Mouse (Mus musculus): ENCODE results near the gene Daglb. TPM values are rescaled to one million over a fixed set of nuclear protein-coding genes. Genes with fewer than 3 reads are reported as not detected.

Daglb gene
- polyA plus RNA-seq, 1 experiment from 2014 or later: 10.3 TPM

Other genes with a start within 250 kb of the Daglb start
- gene Spdye4a, start 237.7 kb upstream of the Daglb start, polyA plus RNA-seq (2015; fragmentation: Nextera tagmentation; extraction: Ambion mirVana): not detected in 2 replicates
- gene Zfp12, start 229.4 kb upstream of the Daglb start, polyA plus RNA-seq (2015; fragmentation: Nextera tagmentation; extraction: Ambion mirVana): 11.3 and 12.9 TPM in 2 replicates
- 0.60 and 0.74 TPM in 2 replicates for gene Zfp316, start 194.6 kb upstream of the Daglb start, polyA plus RNA-seq (2015; fragmentation: Nextera tagmentation; extraction: Ambion mirVana)
- gene Zfp853, start 171.0 kb upstream of the Daglb start, polyA plus RNA-seq (2015; fragmentation: Nextera tagmentation; extraction: Ambion mirVana): 0.10 TPM in 1 of 2 replicates, not detected in the other
- gene E130309D02Rik, start 149.2 kb upstream of the Daglb start, polyA plus RNA-seq (2015; fragmentation: Nextera tagmentation; extraction: Ambion mirVana): 24.4 and 26.1 TPM in 2 replicates
- gene Zdhhc4, start 135.3 kb upstream of the Daglb start, polyA plus RNA-seq (2015; fragmentation: Nextera tagmentation; extraction: Ambion mirVana): 63.6 and 71.9 TPM in 2 replicates
- 2.9 and 4.5 TPM in 2 replicates for gene Grid2ip, start 107.2 kb upstream of the Daglb start, polyA plus RNA-seq (2015; fragmentation: Nextera tagmentation; extraction: Ambion mirVana)
- 364 and 376 TPM in 2 replicates for gene Kdelr2, start 60.7 kb upstream of the Daglb start, polyA plus RNA-seq (2015; fragmentation: Nextera tagmentation; extraction: Ambion mirVana)
- 195 and 223 TPM in 2 replicates for gene Rac1, start 63.5 kb downstream of the Daglb start, polyA plus RNA-seq (2015; fragmentation: Nextera tagmentation; extraction: Ambion mirVana)
- 61.8 and 74.0 TPM in 2 replicates for gene Cyth3, start 157.9 kb downstream of the Daglb start, polyA plus RNA-seq (2015; fragmentation: Nextera tagmentation; extraction: Ambion mirVana)